Mouse (Mus musculus) ovary, adult 18-20 months (tissue): Measurements from ENCODE around the gene Epp13.
"Not testable (repeated sequence)": the region's sequence is repeated elsewhere in the genome, so short reads cannot be mapped to it uniquely, and the experiment has no call there.

Source experiments
- DNase-seq: peaks from one replicate; pipeline ENCODE4 v3.0.0; 2022; ENCODE audit warnings: low spot score, mixed read lengths

Gene Epp13

DNA sequence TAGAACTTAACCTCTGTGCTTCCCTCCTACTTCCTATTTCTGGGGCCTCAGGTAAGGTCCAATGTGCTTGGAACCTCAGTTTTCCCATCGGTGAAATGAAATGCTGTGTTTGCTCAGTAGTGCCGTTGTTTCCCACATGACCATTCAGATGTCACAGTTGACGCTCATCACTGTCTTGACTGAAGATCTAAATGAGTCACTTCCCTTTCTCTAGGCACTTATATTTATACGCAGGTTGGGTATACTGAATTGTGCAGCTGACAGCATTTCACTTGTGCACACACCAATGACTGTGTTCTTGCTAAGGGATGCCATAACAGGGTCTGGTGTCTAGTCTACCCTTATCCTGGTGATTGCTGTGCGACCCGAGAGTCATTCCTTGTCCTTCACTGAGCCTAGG is 32.9 kb downstream of the Epp13 start:
- DNase-seq, result no peak

- DNase-seq, result peak; percentile 98
Observed at GRCm38 (mm10) chr7:6285842-6286705, 33.6 kb downstream of the Epp13 start, which contains the start of gene Zfp667. TSS of gene Zfp667 (plus strand) at chr7:6286579.

GRCm38 (mm10) chr7:6286921-6287531 is 34.5 kb downstream of the Epp13 start:
- DNase-seq, result no peak

DNA sequence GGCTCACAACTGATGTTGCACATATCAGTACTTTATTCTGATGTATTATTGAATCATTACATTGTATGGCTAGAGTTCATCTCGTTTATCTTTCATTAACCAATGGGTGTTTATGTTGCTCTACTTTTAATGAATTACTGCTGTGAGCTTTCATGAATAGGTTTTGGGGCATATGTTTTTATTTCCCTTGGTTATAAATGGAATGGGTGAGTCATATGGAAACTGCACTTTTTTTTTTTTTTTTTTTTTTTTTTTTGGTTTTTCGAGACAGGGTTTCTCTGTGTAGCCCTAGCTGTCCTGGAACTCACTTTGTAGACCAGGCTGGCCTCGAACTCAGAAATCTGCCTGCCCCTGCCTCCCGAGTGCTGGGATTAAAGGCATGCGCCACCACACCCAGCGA is 38.6 kb downstream of the Epp13 start:
- DNase-seq, result not testable (repeated sequence)

- DNase-seq, result not testable (repeated sequence)
Observed at GRCm38 (mm10) chr7:6300796-6301195, 48.3 kb downstream of the Epp13 start.

GRCm38 (mm10) chr7:6330458-6331232 is 78.1 kb downstream of the Epp13 start:
- DNase-seq, result no peak

- peak; percentile 74 for DNase-seq
Observed at GRCm38 (mm10) chr7:6331233-6331956, 78.9 kb downstream of the Epp13 start, which contains the start of gene Zfp583. TSS of gene Zfp583 (minus strand) at chr7:6331285.
